Mouse (Mus musculus): ENCODE measurements around the gene Ing1. TPM values are rescaled to one million over a fixed set of nuclear protein-coding genes. Genes with fewer than 3 reads are reported as not detected.
A peak's percentile ranks its signal among the peaks of the same experiment; 100 is the strongest.

Ing1 gene
- 36.3 and 36.9 TPM in 2 replicates for polyA plus RNA-seq (2015; fragmentation: Nextera tagmentation; extraction: Ambion mirVana)

GRCm38 (mm10) chr8:11554799-11555719 lies at the start of gene Ing1:
Gene Ing1, plus strand, starts transcription at chr8:11555571.
- ATAC-seq (replicated peaks; ENCODE audit: low FRiP score, low read depth) (peak; percentile 76), DNase-seq (ENCODE audit: low spot score) (peak; percentile 97)
- peaks cover 20% of the 10 kb centered on the region for H3K4me1 ChIP-seq (replicated peaks; ENCODE audit: insufficient read depth, low read length)
- no peak for TF ChIP-seq CTCF (IDR thresholded peaks at IDR 0.05; ENCODE audit: low read depth)
- H3K4me2 ChIP-seq (ENCODE audit: low read length), result peak within 1 kb of the TSS; percentile 79
- no peaks in the 10 kb centered on the region for H3K36me3 ChIP-seq (ENCODE audit: insufficient read depth, low read length)
- H3K9ac ChIP-seq (ENCODE audit: low read depth, low read length), result peak within 1 kb of the TSS; percentile 89
- H3K27ac ChIP-seq, result peak within 1 kb of the TSS; percentile 99
- WGBS, result under 1% methylated on average over 52 of the region's 52 CpGs
- H3K4me3 ChIP-seq (replicated peaks; ENCODE audit: low read depth, low read length), result peak within 1 kb of the TSS; percentile 78
- no peaks in the 10 kb centered on the region for H3K9me3 ChIP-seq (replicated peaks; ENCODE audit: low read length)
- H3K27me3 ChIP-seq (ENCODE audit: insufficient read depth, low read length), result no peaks in the 10 kb centered on the region

- Histone ChIP-seq H3K4me2 (ENCODE audit: low read length) (no peak overlapping the region), H3K27me3 (ENCODE audit: insufficient read depth, low read length) (no peaks in the 10 kb centered on the region), H3K27ac (no peak overlapping the region), H3K4me3 (replicated peaks; ENCODE audit: low read depth, low read length) (no peak overlapping the region), H3K36me3 (ENCODE audit: insufficient read depth, low read length) (peaks cover 76% of the 10 kb centered on the region), H3K4me1 (replicated peaks; ENCODE audit: insufficient read depth, low read length) (no peaks in the 10 kb centered on the region), H3K9ac (ENCODE audit: low read depth, low read length) (no peak overlapping the region), H3K9me3 (replicated peaks; ENCODE audit: low read length) (no peaks in the 10 kb centered on the region)
- no peak; the same call in 1 of the 2 replicates for ATAC-seq (replicated peaks; ENCODE audit: low FRiP score, low read depth)
- DNase-seq (ENCODE audit: low spot score), result no peak
- TF ChIP-seq CTCF (IDR thresholded peaks at IDR 0.05; ENCODE audit: low read depth), result peak; percentile 22; the same call in 1 of the 2 replicates
- 77% methylated on average over 14 of the region's 14 CpGs for WGBS
Observed at GRCm38 (mm10) chr8:11506074-11506473, 49.3 kb upstream of the Ing1 start.

GRCm38 (mm10) chr8:11506802-11507201 lies 48.6 kb upstream of the Ing1 start:
- 0 out of 2 replicates have a peak, but pooled peaks have one; percentile 29 for ATAC-seq (replicated peaks; ENCODE audit: low FRiP score, low read depth)

GRCm38 (mm10) chr8:11508880-11509279 lies 46.5 kb upstream of the Ing1 start:
- Histone ChIP-seq H3K9ac (ENCODE audit: low read depth, low read length) (no peak overlapping the region), H3K27ac (no peak overlapping the region), H3K4me2 (ENCODE audit: low read length) (no peak overlapping the region), H3K27me3 (ENCODE audit: insufficient read depth, low read length) (no peaks in the 10 kb centered on the region), H3K4me3 (replicated peaks; ENCODE audit: low read depth, low read length) (no peak overlapping the region), H3K36me3 (ENCODE audit: insufficient read depth, low read length) (peaks cover 90% of the 10 kb centered on the region), H3K4me1 (replicated peaks; ENCODE audit: insufficient read depth, low read length) (no peaks in the 10 kb centered on the region), H3K9me3 (replicated peaks; ENCODE audit: low read length) (no peaks in the 10 kb centered on the region)
- no peak for ATAC-seq (replicated peaks; ENCODE audit: low FRiP score, low read depth)
- no peak for DNase-seq (ENCODE audit: low spot score)
- 75% methylated on average over 10 of the region's 10 CpGs for WGBS
- TF ChIP-seq CTCF (IDR thresholded peaks at IDR 0.05; ENCODE audit: low read depth), result no peak

More at GRCm38 (mm10) chr8:11506802-11507201, 48.6 kb upstream of the Ing1 start:
- H3K9me3 ChIP-seq (replicated peaks; ENCODE audit: low read length), result no peaks in the 10 kb centered on the region
- no peaks in the 10 kb centered on the region for H3K4me1 ChIP-seq (replicated peaks; ENCODE audit: insufficient read depth, low read length)
- H3K4me2 ChIP-seq (ENCODE audit: low read length), result no peak overlapping the region
- H3K27me3 ChIP-seq (ENCODE audit: insufficient read depth, low read length), result no peaks in the 10 kb centered on the region
- no peak overlapping the region for H3K4me3 ChIP-seq (replicated peaks; ENCODE audit: low read depth, low read length)
- no peak overlapping the region for H3K27ac ChIP-seq
- 71% methylated on average over 6 of the region's 6 CpGs for WGBS
- no peak overlapping the region for H3K9ac ChIP-seq (ENCODE audit: low read depth, low read length)
- peaks cover 84% of the 10 kb centered on the region for H3K36me3 ChIP-seq (ENCODE audit: insufficient read depth, low read length)
- peak; percentile 75 for TF ChIP-seq CTCF (IDR thresholded peaks at IDR 0.05; ENCODE audit: low read depth)
- DNase-seq (ENCODE audit: low spot score), result peak; percentile 73

GRCm38 (mm10) chr8:11510971-11511370 lies 44.4 kb upstream of the Ing1 start:
- no peaks in the 10 kb centered on the region for H3K27me3 ChIP-seq (ENCODE audit: insufficient read depth, low read length)
- H3K36me3 ChIP-seq (ENCODE audit: insufficient read depth, low read length), result peaks cover 88% of the 10 kb centered on the region
- no peak for TF ChIP-seq CTCF (IDR thresholded peaks at IDR 0.05; ENCODE audit: low read depth)
- no peak overlapping the region for H3K27ac ChIP-seq
- ATAC-seq (replicated peaks; ENCODE audit: low FRiP score, low read depth) (no peak), DNase-seq (ENCODE audit: low spot score) (no peak)
- 94% methylated on average over 5 of the region's 5 CpGs for WGBS
- no peaks in the 10 kb centered on the region for H3K4me1 ChIP-seq (replicated peaks; ENCODE audit: insufficient read depth, low read length)
- H3K4me3 ChIP-seq (replicated peaks; ENCODE audit: low read depth, low read length), result no peak overlapping the region
- H3K9ac ChIP-seq (ENCODE audit: low read depth, low read length), result no peak overlapping the region
- H3K9me3 ChIP-seq (replicated peaks; ENCODE audit: low read length), result no peaks in the 10 kb centered on the region
- H3K4me2 ChIP-seq (ENCODE audit: low read length), result no peak overlapping the region

GRCm38 (mm10) chr8:11512711-11513110 lies 42.7 kb upstream of the Ing1 start:
- H3K27ac ChIP-seq, result no peak overlapping the region
- no peaks in the 10 kb centered on the region for H3K4me1 ChIP-seq (replicated peaks; ENCODE audit: insufficient read depth, low read length)
- TF ChIP-seq CTCF (IDR thresholded peaks at IDR 0.05; ENCODE audit: low read depth), result no peak
- 90% methylated on average over 9 of the region's 9 CpGs for WGBS
- ATAC-seq (replicated peaks; ENCODE audit: low FRiP score, low read depth) (no peak), DNase-seq (ENCODE audit: low spot score) (no peak)
- no peak overlapping the region for H3K9ac ChIP-seq (ENCODE audit: low read depth, low read length)
- H3K36me3 ChIP-seq (ENCODE audit: insufficient read depth, low read length), result peaks cover 75% of the 10 kb centered on the region
- no peak overlapping the region for H3K4me2 ChIP-seq (ENCODE audit: low read length)
- no peak overlapping the region for H3K4me3 ChIP-seq (replicated peaks; ENCODE audit: low read depth, low read length)
- H3K27me3 ChIP-seq (ENCODE audit: insufficient read depth, low read length), result no peaks in the 10 kb centered on the region
- no peaks in the 10 kb centered on the region for H3K9me3 ChIP-seq (replicated peaks; ENCODE audit: low read length)

Measured in kidney, postnatal 0 days (tissue).